Mouse (Mus musculus): Measurements from ENCODE around the gene Kdm2a.

DNA sequence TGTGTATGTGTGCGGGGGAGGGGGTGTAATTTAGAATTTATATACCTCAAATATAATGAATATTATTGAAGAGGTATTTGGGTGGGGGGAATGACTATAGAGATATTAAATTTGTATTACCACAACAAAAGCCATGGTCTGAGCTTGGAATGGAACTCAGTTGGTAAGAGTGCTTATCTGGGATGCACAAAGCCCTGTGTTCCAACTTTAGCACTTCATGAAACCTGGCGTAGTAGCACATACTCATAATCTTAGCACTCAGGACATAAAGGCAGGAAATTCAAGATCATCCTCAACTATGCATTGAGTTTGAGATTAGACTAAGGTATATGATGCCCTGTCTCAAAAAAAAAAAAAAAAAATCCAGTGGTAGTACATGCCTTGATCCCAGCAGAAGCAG, 6.8 kb upstream of the Kdm2a start:
- no peak for TF ChIP-seq HCFC1 (IDR thresholded peaks at IDR 0.05; ENCODE audit: borderline replicate concordance, insufficient read depth, low read length)
- no peak for TF ChIP-seq ZNF384 (IDR thresholded peaks at IDR 0.05; ENCODE audit: low read depth, low read length)
